Mouse (Mus musculus): Measurements from ENCODE around the gene Ppp4r1. TPM values are rescaled to one million over a fixed set of nuclear protein-coding genes. Genes with fewer than 3 reads are reported as not detected.

The Ppp4r1 gene
- polyA plus RNA-seq, 1 experiment from 2014 or later: 32.5 TPM

- no peak overlapping the region for H3K9ac ChIP-seq (ENCODE audit: low read depth, low read length)
- no peak for DNase-seq (ENCODE audit: low spot score)
- H3K4me2 ChIP-seq (ENCODE audit: low read length): no peak overlapping the region
- TF ChIP-seq CTCF (IDR thresholded peaks at IDR 0.05; ENCODE audit: low read depth): no peak
- H3K27me3 ChIP-seq (ENCODE audit: insufficient read depth, low read length): no peaks in the 10 kb centered on the region
- H3K36me3 ChIP-seq (ENCODE audit: insufficient read depth, low read length): 0 out of 2 replicates have a peak, but pooled peaks cover 8% of the 10 kb centered on the region
- H3K27ac ChIP-seq: no peak overlapping the region
- 85% methylated on average over 10 of the region's 10 CpGs for WGBS
- H3K4me1 ChIP-seq (replicated peaks; ENCODE audit: insufficient read depth, low read length): no peaks in the 10 kb centered on the region
- H3K9me3 ChIP-seq (replicated peaks; ENCODE audit: low read length): no peaks in the 10 kb centered on the region
- no peak overlapping the region for H3K4me3 ChIP-seq (replicated peaks; ENCODE audit: low read depth, low read length)
- ATAC-seq (replicated peaks; ENCODE audit: low FRiP score, low read depth): no peak
These were observed 87.3 kb downstream of the Ppp4r1 start for GRCm38 (mm10) chr17:65869720-65870119.

- H3K4me3 ChIP-seq (replicated peaks; ENCODE audit: low read depth, low read length): no peak overlapping the region
- ATAC-seq (replicated peaks; ENCODE audit: low FRiP score, low read depth): 0 out of 2 replicates have a peak, but pooled peaks have one; percentile 14
- H3K4me2 ChIP-seq (ENCODE audit: low read length): no peak overlapping the region
- H3K27ac ChIP-seq: no peak overlapping the region
- H3K36me3 ChIP-seq (ENCODE audit: insufficient read depth, low read length): 0 out of 2 replicates have a peak, but pooled peaks cover 8% of the 10 kb centered on the region
- no peaks in the 10 kb centered on the region for H3K27me3 ChIP-seq (ENCODE audit: insufficient read depth, low read length)
- 46% methylated on average over 4 of the region's 4 CpGs for WGBS
- DNase-seq (ENCODE audit: low spot score): peak; percentile 85
- no peak overlapping the region for H3K9ac ChIP-seq (ENCODE audit: low read depth, low read length)
- no peaks in the 10 kb centered on the region for H3K4me1 ChIP-seq (replicated peaks; ENCODE audit: insufficient read depth, low read length)
- H3K9me3 ChIP-seq (replicated peaks; ENCODE audit: low read length): no peaks in the 10 kb centered on the region
- TF ChIP-seq CTCF (IDR thresholded peaks at IDR 0.05; ENCODE audit: low read depth): peak; percentile 84
These were observed 87.8 kb downstream of the Ppp4r1 start for GRCm38 (mm10) chr17:65870146-65870545.

GRCm38 (mm10) chr17:65871641-65872041 is 89.3 kb downstream of the Ppp4r1 start:
- 28% methylated on average over 5 of the region's 5 CpGs for WGBS
- Histone ChIP-seq H3K27me3 (ENCODE audit: insufficient read depth, low read length) (no peaks in the 10 kb centered on the region), H3K4me3 (replicated peaks; ENCODE audit: low read depth, low read length) (no peak overlapping the region), H3K9me3 (replicated peaks; ENCODE audit: low read length) (no peaks in the 10 kb centered on the region), H3K27ac (no peak overlapping the region), H3K9ac (ENCODE audit: low read depth, low read length) (no peak overlapping the region), H3K4me1 (replicated peaks; ENCODE audit: insufficient read depth, low read length) (no peaks in the 10 kb centered on the region), H3K36me3 (ENCODE audit: insufficient read depth, low read length) (0 out of 2 replicates have a peak, but pooled peaks cover 5% of the 10 kb centered on the region), H3K4me2 (ENCODE audit: low read length) (no peak overlapping the region)
- ATAC-seq (replicated peaks; ENCODE audit: low FRiP score, low read depth) (no peak), DNase-seq (ENCODE audit: low spot score) (no peak)
- TF ChIP-seq CTCF (IDR thresholded peaks at IDR 0.05; ENCODE audit: low read depth): no peak

GRCm38 (mm10) chr17:65872051-65872450 is 89.7 kb downstream of the Ppp4r1 start:
- no peaks in the 10 kb centered on the region for H3K4me1 ChIP-seq (replicated peaks; ENCODE audit: insufficient read depth, low read length)
- H3K36me3 ChIP-seq (ENCODE audit: insufficient read depth, low read length): 0 out of 2 replicates have a peak, but pooled peaks cover under 1% of the 10 kb centered on the region
- no peak overlapping the region for H3K4me2 ChIP-seq (ENCODE audit: low read length)
- DNase-seq (ENCODE audit: low spot score) (no peak), ATAC-seq (replicated peaks; ENCODE audit: low FRiP score, low read depth) (no peak)
- H3K27me3 ChIP-seq (ENCODE audit: insufficient read depth, low read length): no peaks in the 10 kb centered on the region
- no peak for TF ChIP-seq CTCF (IDR thresholded peaks at IDR 0.05; ENCODE audit: low read depth)
- H3K4me3 ChIP-seq (replicated peaks; ENCODE audit: low read depth, low read length): no peak overlapping the region
- WGBS: 36% methylated on average over 6 of the region's 6 CpGs
- H3K9me3 ChIP-seq (replicated peaks; ENCODE audit: low read length): no peaks in the 10 kb centered on the region
- no peak overlapping the region for H3K9ac ChIP-seq (ENCODE audit: low read depth, low read length)
- no peak overlapping the region for H3K27ac ChIP-seq

GRCm38 (mm10) chr17:65872652-65873051 is 90.3 kb downstream of the Ppp4r1 start:
- H3K27ac ChIP-seq: no peak overlapping the region
- H3K4me2 ChIP-seq (ENCODE audit: low read length): no peak overlapping the region
- 41% methylated on average over 6 of the region's 6 CpGs for WGBS
- ATAC-seq (replicated peaks; ENCODE audit: low FRiP score, low read depth) (peak; percentile 77), DNase-seq (ENCODE audit: low spot score) (peak; percentile 61)
- H3K27me3 ChIP-seq (ENCODE audit: insufficient read depth, low read length): no peaks in the 10 kb centered on the region
- no peaks in the 10 kb centered on the region for H3K36me3 ChIP-seq (ENCODE audit: insufficient read depth, low read length)
- no peaks in the 10 kb centered on the region for H3K4me1 ChIP-seq (replicated peaks; ENCODE audit: insufficient read depth, low read length)
- no peak overlapping the region for H3K9ac ChIP-seq (ENCODE audit: low read depth, low read length)
- H3K4me3 ChIP-seq (replicated peaks; ENCODE audit: low read depth, low read length): no peak overlapping the region
- H3K9me3 ChIP-seq (replicated peaks; ENCODE audit: low read length): no peaks in the 10 kb centered on the region
- TF ChIP-seq CTCF (IDR thresholded peaks at IDR 0.05; ENCODE audit: low read depth): peak; percentile 70

- Histone ChIP-seq H3K36me3 (ENCODE audit: insufficient read depth, low read length) (no peaks in the 10 kb centered on the region), H3K9ac (ENCODE audit: low read depth, low read length) (no peak overlapping the region), H3K27ac (no peak overlapping the region), H3K4me1 (replicated peaks; ENCODE audit: insufficient read depth, low read length) (no peaks in the 10 kb centered on the region), H3K4me3 (replicated peaks; ENCODE audit: low read depth, low read length) (no peak overlapping the region), H3K27me3 (ENCODE audit: insufficient read depth, low read length) (no peaks in the 10 kb centered on the region), H3K4me2 (ENCODE audit: low read length) (no peak overlapping the region), H3K9me3 (replicated peaks; ENCODE audit: low read length) (no peaks in the 10 kb centered on the region)
- WGBS: 83% methylated on average over 4 of the region's 4 CpGs
- TF ChIP-seq CTCF (IDR thresholded peaks at IDR 0.05; ENCODE audit: low read depth): no peak
- DNase-seq (ENCODE audit: low spot score) (no peak), ATAC-seq (replicated peaks; ENCODE audit: low FRiP score, low read depth) (no peak)
These were observed 90.8 kb downstream of the Ppp4r1 start for GRCm38 (mm10) chr17:65873156-65873555.

- no peak overlapping the region for H3K27ac ChIP-seq
- H3K4me1 ChIP-seq (replicated peaks; ENCODE audit: insufficient read depth, low read length): no peaks in the 10 kb centered on the region
- H3K9ac ChIP-seq (ENCODE audit: low read depth, low read length): no peak overlapping the region
- no peaks in the 10 kb centered on the region for H3K9me3 ChIP-seq (replicated peaks; ENCODE audit: low read length)
- DNase-seq (ENCODE audit: low spot score) (no peak), ATAC-seq (replicated peaks; ENCODE audit: low FRiP score, low read depth) (no peak)
- no peak for TF ChIP-seq CTCF (IDR thresholded peaks at IDR 0.05; ENCODE audit: low read depth)
- H3K36me3 ChIP-seq (ENCODE audit: insufficient read depth, low read length): no peaks in the 10 kb centered on the region
- H3K4me2 ChIP-seq (ENCODE audit: low read length): no peak overlapping the region
- WGBS: 92% methylated on average over 11 of the region's 11 CpGs
- H3K4me3 ChIP-seq (replicated peaks; ENCODE audit: low read depth, low read length): no peak overlapping the region
- no peaks in the 10 kb centered on the region for H3K27me3 ChIP-seq (ENCODE audit: insufficient read depth, low read length)
These were observed 91.5 kb downstream of the Ppp4r1 start for GRCm38 (mm10) chr17:65873834-65874233.
